Mouse (Mus musculus) layer of hippocampus, adult 2 months (tissue): ENCODE data around the gene Zfp2. TPM values are rescaled to one million over a fixed set of nuclear protein-coding genes. Genes with fewer than 3 reads are reported as not detected.

Experiments used
- DNase-seq, 2 experiments: peaks; one replicate each; pipeline ENCODE4 v3.0.0; 2022; ENCODE audit warnings: low spot score in 2 of 2
- H3K27ac ChIP-seq: fragments of 200-600 bp; 2 replicates; pipeline ENCODE4 v1.8.1; 2022
- H3K4me3 ChIP-seq: fragments of 200-600 bp; 2 replicates; pipeline ENCODE4 v1.8.1; 2022; ENCODE audit warnings: mild to moderate bottlenecking
- CTCF ChIP-seq: fragments of 200-600 bp; conservative IDR thresholded peaks from 2 replicates; pipeline ENCODE4 v1.8.1; 2022; ENCODE audit warnings: antibody characterized with exemption, mild to moderate bottlenecking, moderate library complexity
- long read RNA-seq, 2 experiments: library from polyadenylated mRNA; stranded (forward); transcript quantifications; one replicate each; pipeline ENCODE4 v2.0.0; 2021; ENCODE audit warnings: borderline mapping rate in 2 of 2
- total RNA-seq, 2 experiments: library from RNA; stranded (reverse); gene quantifications; 2 replicates each; pipeline ENCODE4 v1.2.3; 2021

Zfp2 gene
- 10 to 100 TPM; 20.1 to 20.2 TPM for total RNA-seq
- long read RNA-seq, experiment 1, partial matches to known transcripts = 2 of 11 reads
- long read RNA-seq, experiment 1, other reads (novel, unspliced or antisense) = 9 of 11 reads
- long read RNA-seq, experiment 2, partial matches to known transcripts = 1 of 26 reads
- long read RNA-seq, experiment 2, other reads (novel, unspliced or antisense) = 22 of 26 reads

GRCm38 (mm10) chr11:50915671-50916320 is at the start of gene Zfp2:
Gene Zfp2, minus strand, starts transcription at chr11:50916165.
- DNase-seq = peak; percentile 93 to 95
- H3K27ac ChIP-seq = peak within 1 kb of the TSS; percentile 89
- peak within 1 kb of the TSS; percentile 83 for H3K4me3 ChIP-seq
- TF ChIP-seq CTCF = peak; percentile 87

DNA sequence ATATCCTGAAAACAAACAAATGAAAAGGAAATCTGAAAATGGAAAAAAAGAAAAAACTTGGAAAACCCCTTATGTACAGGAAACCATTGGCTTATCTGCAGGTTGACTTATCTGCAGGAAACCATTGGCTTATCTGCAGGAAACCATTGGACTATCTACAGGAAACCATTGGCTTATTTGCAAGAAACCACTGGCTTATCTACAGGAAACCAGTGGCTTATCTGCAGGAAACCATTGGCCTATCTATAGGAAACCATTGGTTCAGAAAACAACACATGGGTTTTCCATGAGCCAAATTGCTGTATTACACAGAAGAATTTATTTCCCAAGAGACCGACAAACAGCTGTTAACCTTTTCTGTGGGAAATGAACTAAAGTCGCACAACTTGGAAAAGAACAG is 48.9 kb upstream of the Zfp2 start:
- H3K4me3 ChIP-seq = no peak overlapping the region
- no peak for TF ChIP-seq CTCF
- DNase-seq = no peak
- H3K27ac ChIP-seq = no peak overlapping the region

GRCm38 (mm10) chr11:50953665-50954064 is 37.7 kb upstream of the Zfp2 start, which contains the start of gene Prop1:
Gene Prop1, minus strand, starts transcription at chr11:50953765.
- no peak for TF ChIP-seq CTCF
- Histone ChIP-seq H3K27ac (no peak within 1 kb of the TSS), H3K4me3 (no peak within 1 kb of the TSS)
- DNase-seq = no peak

- DNase-seq = no peak
- Histone ChIP-seq H3K27ac (no peak overlapping the region), H3K4me3 (no peak overlapping the region)
- no peak for TF ChIP-seq CTCF
Measured at GRCm38 (mm10) chr11:50952290-50952689, 36.3 kb upstream of the Zfp2 start.

DNA sequence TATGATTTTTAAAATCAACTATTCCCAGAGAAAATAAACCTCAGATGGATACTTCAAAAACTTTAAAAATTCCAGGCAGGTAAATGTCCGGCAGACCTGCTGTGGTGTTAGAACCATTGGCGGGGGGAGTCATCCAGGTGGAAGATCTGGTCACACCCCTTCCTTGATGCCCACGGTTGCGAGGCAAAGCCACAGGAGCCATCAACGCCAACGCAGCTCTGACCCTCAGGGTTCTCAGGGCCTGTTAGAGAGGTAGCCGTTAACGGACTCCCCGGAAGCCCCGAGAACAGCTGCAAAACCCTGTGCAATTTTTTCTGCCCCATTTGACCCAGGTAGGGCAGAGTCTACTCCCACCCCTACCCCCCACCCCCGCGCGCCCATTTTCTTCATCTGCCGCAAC is 27.5 kb upstream of the Zfp2 start, which contains the start of gene 4933414I15Rik:
TSS of gene 4933414I15Rik (minus strand) at position 260 of the 400 bp plus-strand sequence.
- TF ChIP-seq CTCF = no peak
- no peak within 1 kb of the TSS for H3K4me3 ChIP-seq
- no peak for DNase-seq
- H3K27ac ChIP-seq = no peak within 1 kb of the TSS

DNA sequence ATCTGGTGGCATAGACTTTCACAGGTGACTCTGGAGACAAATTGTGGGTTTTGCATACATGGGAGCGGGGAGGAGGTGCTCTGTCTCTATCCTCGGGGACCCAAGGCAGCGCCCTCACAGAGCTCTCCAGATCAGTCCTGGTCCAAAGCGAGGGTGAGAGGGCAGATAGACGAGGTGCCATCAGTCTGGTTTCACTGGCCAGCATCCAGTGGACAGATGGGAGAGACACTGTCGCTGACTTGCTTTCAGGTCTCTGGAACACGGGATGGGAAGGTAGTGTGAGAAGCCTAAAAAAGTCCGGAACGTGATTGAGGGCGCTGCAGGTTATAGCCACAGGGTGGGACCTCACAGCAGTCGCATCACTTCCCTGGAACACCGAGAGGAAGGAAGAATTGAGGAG is 26.4 kb upstream of the Zfp2 start:
- Histone ChIP-seq H3K27ac (no peak overlapping the region), H3K4me3 (no peak overlapping the region)
- no peak for TF ChIP-seq CTCF
- DNase-seq = no peak

GRCm38 (mm10) chr11:50939621-50940366 is 23.8 kb upstream of the Zfp2 start:
- H3K27ac ChIP-seq = no peak overlapping the region
- peak; percentile 89 for TF ChIP-seq CTCF
- DNase-seq = peak in 1 of 2 experiments; percentile 35
- no peak overlapping the region for H3K4me3 ChIP-seq

- TF ChIP-seq CTCF = no peak
- Histone ChIP-seq H3K27ac (no peak overlapping the region), H3K4me3 (no peak overlapping the region)
- no peak for DNase-seq
Measured at GRCm38 (mm10) chr11:50938435-50938834, 22.5 kb upstream of the Zfp2 start.

DNA sequence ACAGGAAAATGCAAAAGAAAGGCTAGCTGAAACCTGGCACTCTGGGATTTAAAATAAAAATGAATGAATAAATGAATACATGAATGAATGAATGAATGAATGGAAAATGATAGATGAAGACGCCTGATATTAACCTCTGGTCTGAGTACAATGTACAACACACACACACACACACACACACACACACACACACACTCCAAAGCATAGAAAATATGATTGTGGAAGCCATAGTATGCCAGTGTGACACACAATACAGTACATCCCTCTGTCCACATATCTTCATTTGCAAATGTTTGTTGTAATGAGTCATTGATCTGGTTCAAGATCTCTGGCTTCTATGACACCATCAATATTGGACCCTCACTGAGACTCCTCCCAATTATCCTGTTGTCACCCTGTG is 16.1 kb upstream of the Zfp2 start:
- H3K27ac ChIP-seq = peak overlapping the region; percentile 97
- DNase-seq = no peak
- no peak for TF ChIP-seq CTCF
- H3K4me3 ChIP-seq = peak overlapping the region; percentile 91

DNA sequence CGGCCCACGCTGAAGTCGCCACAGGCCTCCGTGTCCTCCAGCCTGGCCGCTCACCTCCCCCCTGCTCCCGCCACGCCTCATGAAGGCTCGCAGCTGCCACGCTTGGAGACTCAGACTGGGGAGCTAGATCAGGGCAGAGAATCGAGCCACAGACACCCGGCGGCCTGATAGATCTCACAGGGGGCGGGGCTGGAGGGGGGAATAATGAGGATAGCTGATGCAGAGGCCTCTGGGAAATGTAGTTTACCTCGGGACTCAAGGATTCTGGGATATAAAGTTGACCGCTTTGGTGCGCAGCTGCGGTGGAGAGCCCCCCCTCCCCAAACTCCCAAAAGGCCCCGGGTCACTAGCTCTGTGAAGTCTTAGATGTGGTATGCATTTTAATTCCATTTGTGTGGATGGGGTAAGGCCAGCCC is 15.5 kb upstream of the Zfp2 start, which contains the start of gene Zfp354b:
TSS of gene Zfp354b (minus strand) at position 183 of the 416 bp plus-strand sequence.
- H3K4me3 ChIP-seq = peak within 1 kb of the TSS; percentile 91
- peak; percentile 85 to 91 for DNase-seq
- TF ChIP-seq CTCF = no peak
- peak within 1 kb of the TSS; percentile 97 for H3K27ac ChIP-seq

- H3K4me3 ChIP-seq = peak overlapping the region; percentile 91
- TF ChIP-seq CTCF = no peak
- peak in 1 of 2 experiments; percentile 17 for DNase-seq
- H3K27ac ChIP-seq = peak overlapping the region; percentile 97
Measured at GRCm38 (mm10) chr11:50931021-50931420, 15.1 kb upstream of the Zfp2 start.

- DNase-seq = no peak
- Histone ChIP-seq H3K4me3 (peak overlapping the region; percentile 91), H3K27ac (peak overlapping the region; percentile 97)
- no peak for TF ChIP-seq CTCF
Measured at GRCm38 (mm10) chr11:50930469-50931014, 14.6 kb upstream of the Zfp2 start.

GRCm38 (mm10) chr11:50914461-50914860 is 1.5 kb downstream of the Zfp2 start:
- Histone ChIP-seq H3K4me3 (no peak overlapping the region), H3K27ac (no peak overlapping the region)
- no peak for DNase-seq
- TF ChIP-seq CTCF = no peak
